Mouse (Mus musculus) ES-E14 (cell line): ENCODE results near the gene Retreg3.

Experiments
- CHD2 ChIP-seq: IDR thresholded peaks from 2 replicates; pipeline ENCODE4 v1.6.1; 2014; ENCODE audit warnings: mild to moderate bottlenecking, low read depth, low read length, inconsistent platforms
- HCFC1 ChIP-seq: IDR thresholded peaks from 2 replicates; pipeline ENCODE4 v1.6.1; 2012; ENCODE audit warnings: low read length, inconsistent platforms, borderline replicate concordance; ENCODE audit not compliant: insufficient read depth
- ZC3H11A ChIP-seq: IDR thresholded peaks from 2 replicates; pipeline ENCODE4 v1.6.1; 2012; ENCODE audit warnings: low read depth, mild to moderate bottlenecking, inconsistent platforms, low read length, borderline replicate concordance

DNA sequence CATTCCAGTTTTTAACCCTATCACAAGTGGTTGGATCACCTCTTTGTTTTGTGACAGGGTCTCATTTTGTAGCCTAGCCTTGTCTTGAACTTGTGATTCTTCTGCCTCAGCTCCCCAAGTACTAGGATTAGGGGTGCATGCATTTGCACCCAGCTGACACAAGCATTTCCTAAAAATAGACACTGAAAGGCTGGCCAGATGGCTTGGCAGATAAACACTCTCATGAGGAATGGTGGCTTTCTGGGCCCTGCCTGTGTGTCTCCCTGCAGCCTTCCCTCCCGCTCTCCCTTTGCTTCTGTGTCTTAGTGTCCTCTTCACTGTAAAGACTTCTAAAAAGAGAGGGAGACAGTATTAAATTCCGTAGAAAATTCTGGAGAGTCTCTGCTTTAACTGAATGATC is 11.5 kb upstream of the Retreg3 start:
- TF ChIP-seq ZC3H11A, result no peak
- no peak for TF ChIP-seq CHD2
- no peak for TF ChIP-seq HCFC1
